Mouse (Mus musculus) intestine, embryonic 15.5 days (tissue): ENCODE measurements around the gene St3gal4. TPM values are rescaled to one million over a fixed set of nuclear protein-coding genes. Genes with fewer than 3 reads are reported as not detected.
"Not testable (repeated sequence)": the region's sequence is repeated elsewhere in the genome, so short reads cannot be mapped to it uniquely, and the experiment has no call there.

ENCODE experiments used
- ATAC-seq: fragments of 200-750 bp; cut with Nextera tagmentation; 2 replicates; pipeline ENCODE4 v1.8.0; 2017; ENCODE audit warnings: moderate TSS enrichment, moderate library complexity
- H3K27ac ChIP-seq: fragments of 300-500 bp; sonication (generic); 2 replicates; pipeline ENCODE4 v1.5.1; 2015; ENCODE audit warnings: mild to moderate bottlenecking, inconsistent platforms
- H3K27me3 ChIP-seq: fragments of 300-500 bp; sonication (generic); replicated peaks from 2 replicates; pipeline ENCODE4 v1.6.1; 2015; ENCODE audit warnings: inconsistent platforms
- H3K36me3 ChIP-seq: fragments of 300-500 bp; sonication (generic); 2 replicates; pipeline ENCODE4 v1.6.1; 2015; ENCODE audit warnings: inconsistent platforms
- H3K4me1 ChIP-seq: fragments of 300-500 bp; sonication (generic); replicated peaks from 2 replicates; pipeline ENCODE4 v1.6.1; 2015; ENCODE audit warnings: inconsistent platforms
- H3K4me2 ChIP-seq: fragments of 300-500 bp; sonication (generic); replicated peaks from 2 replicates; pipeline ENCODE4 v1.6.1; 2015; ENCODE audit warnings: mild to moderate bottlenecking, inconsistent platforms
- H3K4me3 ChIP-seq: fragments of 300-500 bp; sonication (generic); replicated peaks from 2 replicates; pipeline ENCODE4 v1.5.1; 2015; ENCODE audit warnings: inconsistent platforms
- H3K9ac ChIP-seq: fragments of 300-500 bp; sonication (generic); 2 replicates; pipeline ENCODE4 v1.6.1; 2015; ENCODE audit warnings: inconsistent platforms
- H3K9me3 ChIP-seq: fragments of 300-500 bp; sonication (generic); 2 replicates; pipeline ENCODE4 v1.6.1; 2016; ENCODE audit warnings: inconsistent platforms
- WGBS: fragments of 180-500 bp; shearing (Covaris S2); methylation state at CpG from one replicate; pipeline ENCODE4 v1.1.7; 2015; 5-methylcytosine and 5-hydroxymethylcytosine counted together
- polyA plus RNA-seq: library from polyadenylated mRNA; unstranded; fragments of >200 nt; fragmentation: Nextera tagmentation; extraction: Ambion mirVana; gene quantifications from 2 replicates; pipeline ENCODE4 v1.2.1, GENCODE M21; 2015

St3gal4 gene
- polyA plus RNA-seq, 1 experiment from 2014 or later: 146 TPM

GRCm38 (mm10) chr9:35148822-35149221 is 29.8 kb upstream of the St3gal4 start:
- not testable (repeated sequence) for H3K27me3 ChIP-seq, H3K4me3 ChIP-seq, H3K4me2 ChIP-seq, H3K4me1 ChIP-seq, H3K36me3 ChIP-seq, H3K9me3 ChIP-seq, H3K27ac ChIP-seq, ATAC-seq, H3K9ac ChIP-seq

GRCm38 (mm10) chr9:35147261-35147660 is 28.2 kb upstream of the St3gal4 start:
- ATAC-seq, H3K4me2 ChIP-seq, H3K36me3 ChIP-seq, H3K9ac ChIP-seq, H3K4me3 ChIP-seq, H3K9me3 ChIP-seq, H3K4me1 ChIP-seq, H3K27me3 ChIP-seq, H3K27ac ChIP-seq: not testable (repeated sequence)
- 91% methylated on average over 14 of the region's 14 CpGs for WGBS

- no peak overlapping the region for H3K4me3 ChIP-seq
- no peak for ATAC-seq
- 96% methylated on average over 1 of the region's 1 CpGs for WGBS
- no peaks in the 10 kb centered on the region for H3K9me3 ChIP-seq
- no peak overlapping the region for H3K27ac ChIP-seq
- H3K27me3 ChIP-seq: no peaks in the 10 kb centered on the region
- no peak overlapping the region for H3K4me2 ChIP-seq
- H3K9ac ChIP-seq: no peak overlapping the region
- no peaks in the 10 kb centered on the region for H3K36me3 ChIP-seq
- no peaks in the 10 kb centered on the region for H3K4me1 ChIP-seq
These were observed 26.8 kb upstream of the St3gal4 start for GRCm38 (mm10) chr9:35145829-35146228.

- no peak overlapping the region for H3K4me3 ChIP-seq
- no peak overlapping the region for H3K9ac ChIP-seq
- no peaks in the 10 kb centered on the region for H3K36me3 ChIP-seq
- H3K9me3 ChIP-seq: no peaks in the 10 kb centered on the region
- no peaks in the 10 kb centered on the region for H3K4me1 ChIP-seq
- H3K27me3 ChIP-seq: no peaks in the 10 kb centered on the region
- H3K27ac ChIP-seq: no peak overlapping the region
- 86% methylated on average over 9 of the region's 9 CpGs for WGBS
- H3K4me2 ChIP-seq: no peak overlapping the region
- no peak for ATAC-seq
These were observed 26.1 kb upstream of the St3gal4 start for GRCm38 (mm10) chr9:35145118-35145517.

- ATAC-seq: no peak
- no peaks in the 10 kb centered on the region for H3K4me1 ChIP-seq
These were observed 23.2 kb upstream of the St3gal4 start for GRCm38 (mm10) chr9:35142221-35142620.

GRCm38 (mm10) chr9:35139231-35139744 is 20.2 kb upstream of the St3gal4 start:
- no peaks in the 10 kb centered on the region for H3K27me3 ChIP-seq
- H3K4me3 ChIP-seq: no peak overlapping the region
- WGBS: 77% methylated on average over 5 of the region's 5 CpGs
- no peak overlapping the region for H3K4me2 ChIP-seq
- H3K4me1 ChIP-seq: no peaks in the 10 kb centered on the region
- H3K27ac ChIP-seq: no peak overlapping the region
- H3K9ac ChIP-seq: no peak overlapping the region
- ATAC-seq: no peak
- H3K9me3 ChIP-seq: no peaks in the 10 kb centered on the region
- 0 out of 2 replicates have a peak, but pooled peaks cover 2% of the 10 kb centered on the region for H3K36me3 ChIP-seq

More at GRCm38 (mm10) chr9:35142221-35142620, 23.2 kb upstream of the St3gal4 start:
- Histone ChIP-seq H3K27ac (no peak overlapping the region), H3K4me2 (no peak overlapping the region), H3K27me3 (no peaks in the 10 kb centered on the region), H3K9me3 (no peaks in the 10 kb centered on the region), H3K4me3 (no peak overlapping the region), H3K9ac (no peak overlapping the region), H3K36me3 (no peaks in the 10 kb centered on the region)
- WGBS: 66% methylated on average over 2 of the region's 2 CpGs

- no peak overlapping the region for H3K4me2 ChIP-seq
- H3K9ac ChIP-seq: no peak overlapping the region
- 71% methylated on average over 7 of the region's 7 CpGs for WGBS
- 0 out of 2 replicates have a peak, but pooled peaks cover 2% of the 10 kb centered on the region for H3K36me3 ChIP-seq
- H3K9me3 ChIP-seq: no peaks in the 10 kb centered on the region
- H3K4me1 ChIP-seq: no peaks in the 10 kb centered on the region
- H3K4me3 ChIP-seq: no peak overlapping the region
- ATAC-seq: no peak
- no peak overlapping the region for H3K27ac ChIP-seq
- no peaks in the 10 kb centered on the region for H3K27me3 ChIP-seq
These were observed 19.0 kb upstream of the St3gal4 start for GRCm38 (mm10) chr9:35138029-35138428.

- 61% methylated on average over 6 of the region's 6 CpGs for WGBS
- H3K4me1 ChIP-seq: no peaks in the 10 kb centered on the region
- H3K4me3 ChIP-seq: no peak overlapping the region
- no peaks in the 10 kb centered on the region for H3K27me3 ChIP-seq
- no peak overlapping the region for H3K9ac ChIP-seq
- no peak overlapping the region for H3K27ac ChIP-seq
- ATAC-seq: no peak
- no peaks in the 10 kb centered on the region for H3K9me3 ChIP-seq
- 0 out of 2 replicates have a peak, but pooled peaks cover 2% of the 10 kb centered on the region for H3K36me3 ChIP-seq
- no peak overlapping the region for H3K4me2 ChIP-seq
These were observed 16.5 kb upstream of the St3gal4 start for GRCm38 (mm10) chr9:35135575-35135974.

- Histone ChIP-seq H3K36me3 (0 out of 2 replicates have a peak, but pooled peaks cover 5% of the 10 kb centered on the region), H3K9ac (no peak overlapping the region), H3K9me3 (no peaks in the 10 kb centered on the region), H3K27ac (no peak overlapping the region), H3K4me1 (peaks cover 13% of the 10 kb centered on the region; the same call in 1 of the 2 replicates), H3K4me3 (no peak overlapping the region), H3K27me3 (no peaks in the 10 kb centered on the region), H3K4me2 (no peak overlapping the region)
- ATAC-seq: no peak
- 91% methylated on average over 16 of the region's 16 CpGs for WGBS
These were observed 12.7 kb upstream of the St3gal4 start for GRCm38 (mm10) chr9:35131637-35132397.

- no peak overlapping the region for H3K9ac ChIP-seq
- peaks cover 3% of the 10 kb centered on the region; the same call in 1 of the 2 replicates for H3K36me3 ChIP-seq
- H3K27me3 ChIP-seq: no peaks in the 10 kb centered on the region
- no peak overlapping the region for H3K4me2 ChIP-seq
- H3K9me3 ChIP-seq: no peaks in the 10 kb centered on the region
- 82% methylated on average over 9 of the region's 9 CpGs for WGBS
- ATAC-seq: no peak
- peaks cover 17% of the 10 kb centered on the region; the same call in 1 of the 2 replicates for H3K4me1 ChIP-seq
- no peak overlapping the region for H3K27ac ChIP-seq
- H3K4me3 ChIP-seq: no peak overlapping the region
These were observed 9.9 kb upstream of the St3gal4 start for GRCm38 (mm10) chr9:35128995-35129418.

GRCm38 (mm10) chr9:35128564-35128963 is 9.5 kb upstream of the St3gal4 start:
- no peak overlapping the region for H3K27ac ChIP-seq
- H3K9me3 ChIP-seq: no peaks in the 10 kb centered on the region
- no peaks in the 10 kb centered on the region for H3K27me3 ChIP-seq
- H3K4me2 ChIP-seq: no peak overlapping the region
- H3K9ac ChIP-seq: no peak overlapping the region
- no peak overlapping the region for H3K4me3 ChIP-seq
- peaks cover 3% of the 10 kb centered on the region; the same call in 1 of the 2 replicates for H3K36me3 ChIP-seq
- no peak for ATAC-seq
- WGBS: 86% methylated on average over 3 of the region's 3 CpGs
- H3K4me1 ChIP-seq: peaks cover 17% of the 10 kb centered on the region; the same call in 1 of the 2 replicates

GRCm38 (mm10) chr9:35127561-35127960 is 8.5 kb upstream of the St3gal4 start:
- 83% methylated on average over 5 of the region's 5 CpGs for WGBS
- H3K4me3 ChIP-seq: no peak overlapping the region
- no peak overlapping the region for H3K9ac ChIP-seq
- peaks cover 3% of the 10 kb centered on the region; the same call in 1 of the 2 replicates for H3K36me3 ChIP-seq
- no peak overlapping the region for H3K27ac ChIP-seq
- no peak for ATAC-seq
- no peak overlapping the region for H3K4me2 ChIP-seq
- peaks cover 17% of the 10 kb centered on the region; the same call in 1 of the 2 replicates for H3K4me1 ChIP-seq
- no peaks in the 10 kb centered on the region for H3K9me3 ChIP-seq
- H3K27me3 ChIP-seq: no peaks in the 10 kb centered on the region
